22 mouse cellular contexts compared by ENCODE assay signal in genomic region chr9:54540801-54541200, GRCm38 (mm10). TPM values are rescaled to one million over a fixed set of nuclear protein-coding genes. Genes with fewer than 3 reads are reported as not detected.
"Had no signal": no experiment of that assay in that cellular context is flagged by ENCODE, and none has a peak within 500 bp of the region (broad histone marks: within the 10 kb centered on the region; RNA-seq: fewer than 3 reads in every experiment).

No protein-coding gene starts in this region.

- DNase-seq: gastrocnemius, postnatal 14 days; gastrocnemius, postnatal 36 days; heart, adult 11 months; heart, adult 2 months; heart, postnatal 14 days; heart, postnatal 36 days; kidney, adult 11 months; kidney, adult 2 months; kidney, adult 9 months; kidney, postnatal 14 days; kidney, postnatal 36 days; layer of hippocampus, adult 9-11 months; layer of hippocampus, postnatal 36 days; liver; liver, embryonic 13.5 days had no signal

RNA-seq across cellular contexts. Expression of gene Sh2d7, which starts 2.0 kb away (rescaled TPM):
- total RNA-seq: gastrocnemius, adult 18-20 months; gastrocnemius, adult 8-10 months; gastrocnemius, postnatal 14 days; gastrocnemius, postnatal 36 days; heart, adult 2 months; heart, postnatal 14 days; heart, postnatal 36 days; hematopoietic stem cell, adult 5-6 weeks; layer of hippocampus, adult 8-10 months; left cerebral cortex, adult 18-20 months; left cerebral cortex, postnatal 14 days; left cerebral cortex, postnatal 36 days had no signal

RNA-seq across cellular contexts. Expression of gene Cib2, which starts 19.2 kb away (rescaled TPM):
- total RNA-seq: hematopoietic stem cell, adult 5-6 weeks had no signal
